Mouse (Mus musculus): ENCODE data around the gene Itgb2.

GRCm38 (mm10) chr10:77506526-77506925, 23.5 kb upstream of the Itgb2 start:
- TF ChIP-seq CTCF (IDR thresholded peaks at IDR 0.05; ENCODE audit: insufficient read depth, low read depth, low read length) (no peak), POLR2A (IDR thresholded peaks at IDR 0.05; ENCODE audit: insufficient read depth, low read depth, low read length) (no peak)

Measured in olfactory bulb, adult 2 months (tissue).